ENCODE assay signal across 18 mouse cellular contexts in the genomic region with DNA sequence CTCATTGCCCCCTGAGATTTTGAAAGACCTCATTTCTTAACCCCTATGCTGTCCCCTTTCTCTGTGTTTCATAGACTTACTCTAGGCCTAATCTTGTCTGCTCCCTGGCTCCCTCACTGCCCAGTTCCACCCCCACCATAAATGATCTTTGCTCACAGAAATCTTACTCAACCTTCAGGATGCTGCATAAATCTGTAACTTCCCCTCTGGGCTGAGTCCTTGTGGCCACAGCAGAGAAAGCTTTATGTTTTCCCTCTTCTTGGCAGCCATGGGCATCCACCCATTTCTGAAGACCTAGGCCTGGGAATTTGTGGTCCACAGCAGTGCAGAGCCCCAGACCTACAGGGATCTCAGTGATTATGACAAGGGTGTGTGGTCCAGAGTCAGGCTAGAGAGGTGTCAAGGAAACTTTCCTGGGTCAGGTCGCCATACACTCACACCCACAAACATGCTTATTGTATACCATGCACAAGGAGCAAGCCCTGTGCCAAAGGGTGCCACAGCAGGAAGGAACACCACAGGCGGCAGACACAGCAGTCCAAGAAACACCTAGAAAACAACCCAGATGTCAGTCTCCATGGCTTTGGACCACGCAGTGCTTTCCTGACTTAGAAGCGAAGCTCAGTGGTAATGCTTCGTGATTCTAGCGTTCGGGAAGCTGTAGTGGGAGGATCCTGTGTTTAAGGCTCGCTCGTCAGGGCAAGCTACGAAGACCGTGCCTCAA. TPM values are rescaled to one million over a fixed set of nuclear protein-coding genes. Genes with fewer than 3 reads are reported as not detected.
DNase-seq lines count a peak whose midpoint lies in the region; ATAC-seq and TF ChIP-seq lines count a peak whose summit lies in the region.
"Had no signal": no experiment of that assay in that cellular context is flagged by ENCODE, and none has a peak within 500 bp of the region (broad histone marks: within the 10 kb centered on the region; RNA-seq: fewer than 3 reads in every experiment).

A gene (minus strand): TSS at position 99 of the 724 bp plus-strand sequence.

- H3K27ac ChIP-seq in kidney, postnatal 0 days: 0 out of 2 replicates have a peak within 1 kb of the TSS, but pooled peaks have one; percentile 5
- H3K27ac ChIP-seq in liver, postnatal 0 days (ENCODE audit: low read depth): peak within 1 kb of the TSS; percentile 60
- H3K27ac ChIP-seq in neural tube, embryonic 15.5 days (replicated peaks): no peak within 1 kb of the TSS
- H3K27ac ChIP-seq: embryonic facial prominence, embryonic 15.5 days; layer of hippocampus, adult 2 months; neural tube, embryonic 12.5 days had no signal

- H3K4me3 ChIP-seq in kidney, postnatal 0 days (replicated peaks; ENCODE audit: low read depth, low read length): no peak within 1 kb of the TSS
- no peak within 1 kb of the TSS for H3K4me3 ChIP-seq in liver, postnatal 0 days (ENCODE audit: low read depth, low read length)
- no peak within 1 kb of the TSS for H3K4me3 ChIP-seq in neural tube, embryonic 15.5 days (replicated peaks)
- H3K4me3 ChIP-seq: embryonic facial prominence, embryonic 15.5 days; layer of hippocampus, adult 2 months; neural tube, embryonic 12.5 days had no signal

- no peaks in the 10 kb centered on the region for H3K4me1 ChIP-seq in kidney, postnatal 0 days (replicated peaks; ENCODE audit: insufficient read depth, low read length)
- H3K4me1 ChIP-seq in liver, postnatal 0 days (ENCODE audit: insufficient read depth): peaks cover 17% of the 10 kb centered on the region
- no peaks in the 10 kb centered on the region for H3K4me1 ChIP-seq in neural tube, embryonic 15.5 days
- H3K4me1 ChIP-seq: embryonic facial prominence, embryonic 15.5 days; neural tube, embryonic 12.5 days had no signal

- no peaks in the 10 kb centered on the region for H3K9me3 ChIP-seq in kidney, postnatal 0 days (replicated peaks; ENCODE audit: low read length)
- no peaks in the 10 kb centered on the region for H3K9me3 ChIP-seq in liver, postnatal 0 days (ENCODE audit: low read length)
- H3K9me3 ChIP-seq in neural tube, embryonic 15.5 days (replicated peaks): no peaks in the 10 kb centered on the region
- H3K9me3 ChIP-seq: embryonic facial prominence, embryonic 15.5 days; G1E; neural tube, embryonic 12.5 days had no signal

- no peak for DNase-seq in kidney, postnatal 0 days (ENCODE audit: low spot score)
- DNase-seq in kidney, postnatal 14 days: no peak
- peak; percentile 52 for DNase-seq in 416B (ENCODE audit: low read depth)
- peak; percentile 76 for DNase-seq in adipocyte (ENCODE audit: low spot score)
- no peak for DNase-seq in liver, postnatal 0 days
- DNase-seq in right cerebral cortex, postnatal 10 days (ENCODE audit: low spot score in 2 of 2): no peak
- no peak for DNase-seq in embryo, embryonic 10 days (ENCODE audit: low spot score)
- DNase-seq: adrenal gland, postnatal 36 days; cerebellum, postnatal 36 days; heart, postnatal 10 days; kidney, adult 2 months; right cerebral cortex, postnatal 4 days; thymus, postnatal 25 days had no signal

- TF ChIP-seq EP300 in liver, postnatal 0 days (IDR thresholded peaks at IDR 0.05; ENCODE audit: low read depth): no peak

- H3K36me3 ChIP-seq in kidney, postnatal 0 days (ENCODE audit: insufficient read depth, low read length): no peaks in the 10 kb centered on the region
- no peaks in the 10 kb centered on the region for H3K36me3 ChIP-seq in liver, postnatal 0 days (replicated peaks; ENCODE audit: insufficient read depth, low read length)
- no peaks in the 10 kb centered on the region for H3K36me3 ChIP-seq in neural tube, embryonic 15.5 days
- H3K36me3 ChIP-seq: embryonic facial prominence, embryonic 15.5 days; G1E; neural tube, embryonic 12.5 days had no signal

- no peaks in the 10 kb centered on the region for H3K27me3 ChIP-seq in kidney, postnatal 0 days (ENCODE audit: insufficient read depth, low read length)
- H3K27me3 ChIP-seq in liver, postnatal 0 days (ENCODE audit: insufficient read depth, low read length): no peaks in the 10 kb centered on the region
- no peaks in the 10 kb centered on the region for H3K27me3 ChIP-seq in neural tube, embryonic 15.5 days (replicated peaks)
- H3K27me3 ChIP-seq: embryonic facial prominence, embryonic 15.5 days; neural tube, embryonic 12.5 days had no signal

- WGBS in kidney, postnatal 0 days: 69% methylated on average over 11 of the region's 11 CpGs
- 56% methylated on average over 11 of the region's 11 CpGs for WGBS in liver, postnatal 0 days (ENCODE audit: insufficient replicate concordance)
- WGBS in neural tube, embryonic 15.5 days: 88% methylated on average over 11 of the region's 11 CpGs

- H3K4me2 ChIP-seq in kidney, postnatal 0 days (ENCODE audit: low read length): no peak within 1 kb of the TSS
- H3K4me2 ChIP-seq in liver, postnatal 0 days (ENCODE audit: low read depth, low read length): peak within 1 kb of the TSS; percentile 1; the same call in 1 of the 2 replicates
- no peak within 1 kb of the TSS for H3K4me2 ChIP-seq in neural tube, embryonic 15.5 days
- H3K4me2 ChIP-seq: embryonic facial prominence, embryonic 15.5 days; neural tube, embryonic 12.5 days had no signal

- no peak for TF ChIP-seq CTCF in kidney, postnatal 0 days (IDR thresholded peaks at IDR 0.05; ENCODE audit: low read depth)
- TF ChIP-seq CTCF in liver, postnatal 0 days (IDR thresholded peaks at IDR 0.05; ENCODE audit: low read depth): no peak

- H3K9ac ChIP-seq in kidney, postnatal 0 days (ENCODE audit: low read depth, low read length): no peak within 1 kb of the TSS
- H3K9ac ChIP-seq in liver, postnatal 0 days (replicated peaks): 0 out of 2 replicates have a peak within 1 kb of the TSS, but pooled peaks have one; percentile 21
- H3K9ac ChIP-seq in neural tube, embryonic 15.5 days (replicated peaks): no peak within 1 kb of the TSS
- H3K9ac ChIP-seq: embryonic facial prominence, embryonic 15.5 days; neural tube, embryonic 12.5 days had no signal

- ATAC-seq in kidney, postnatal 0 days (replicated peaks; ENCODE audit: low FRiP score, low read depth): no peak
- ATAC-seq in liver, postnatal 0 days: no peak; the same call in 1 of the 2 replicates
- no peak for ATAC-seq in neural tube, embryonic 15.5 days (ENCODE audit: low FRiP score)

RNA-seq across cellular contexts. Expression of the gene that starts here (rescaled TPM):
- polyA plus RNA-seq in kidney, postnatal 0 days (2015; fragmentation: Nextera tagmentation; extraction: Ambion mirVana): 0.33 and 0.41 TPM in 2 replicates
- polyA plus RNA-seq in liver, postnatal 0 days (2015; fragmentation: Nextera tagmentation; extraction: Ambion mirVana): 1.9 and 2.0 TPM in 2 replicates
- 0.23 and 0.36 TPM in 2 replicates for polyA plus RNA-seq in neural tube, embryonic 15.5 days (2015; fragmentation: Nextera tagmentation; extraction: Ambion mirVana)
- polyA plus RNA-seq: G1E had no signal

Comparison
In these comparisons a context has a peak if more than half of its experiments do, and no peak if none do; other contexts are left out.
1. DNase-seq: peak in 416B (single experiment) and adipocyte (single experiment); none in kidney, postnatal 0 days (single experiment), kidney, postnatal 14 days (single experiment), liver, postnatal 0 days (single experiment), right cerebral cortex, postnatal 10 days (0 of 2) and embryo, embryonic 10 days (single experiment).